Mouse (Mus musculus) liver, embryonic 14.5 days (tissue): ENCODE results near the gene Lztr1. TPM values are rescaled to one million over a fixed set of nuclear protein-coding genes. Genes with fewer than 3 reads are reported as not detected.
A peak's percentile ranks its signal among the peaks of the same experiment; 100 is the strongest.
"Not testable (repeated sequence)": the region's sequence is repeated elsewhere in the genome, so short reads cannot be mapped to it uniquely, and the experiment has no call there.

Experiments used
- ATAC-seq: fragments of 200-750 bp; cut with Nextera tagmentation; 2 replicates; pipeline ENCODE4 v1.8.0; 2017; ENCODE audit warnings: moderate number of reproducible peaks, mild to moderate bottlenecking, moderate library complexity; ENCODE audit not compliant: insufficient read depth
- DNase-seq, 3 experiments: peaks; one replicate each; pipeline ENCODE4 v3.0.0-alpha.2; 2012 to 2013; ENCODE audit warnings: low read depth in 3 of 3, low spot score in 3 of 3
- H3K27ac ChIP-seq: fragments of 300-500 bp; sonication (generic); 2 replicates; pipeline ENCODE4 v1.5.1; 2014; ENCODE audit warnings: moderate library complexity, mild to moderate bottlenecking, control low read depth, inconsistent platforms
- H3K27me3 ChIP-seq: fragments of 300-500 bp; sonication (generic); 2 replicates; pipeline ENCODE4 v1.6.1; 2014; ENCODE audit warnings: mild to moderate bottlenecking, low read length, moderate library complexity; ENCODE audit not compliant: control insufficient read depth, insufficient read depth
- H3K36me3 ChIP-seq: fragments of 300-500 bp; sonication (generic); replicated peaks from 2 replicates; pipeline ENCODE4 v1.6.1; 2014; ENCODE audit warnings: low read depth; ENCODE audit not compliant: control insufficient read depth, insufficient read depth
- H3K4me1 ChIP-seq, 2 experiments: fragments of 200-500 bp in 1 of 2; fragments of 300-500 bp in 1 of 2; sonication (generic) in 1 of 2; replicated peaks; 2 replicates each; pipeline ENCODE4 v1.6.1; 2012 to 2014; ENCODE audit warnings: antibody characterized with exemption in 1 of 2, inconsistent platforms in 1 of 2, low read length in 1 of 2; ENCODE audit not compliant: control insufficient read depth in 2 of 2, insufficient read depth in 2 of 2
- H3K4me2 ChIP-seq: fragments of 300-500 bp; sonication (generic); 2 replicates; pipeline ENCODE4 v1.6.1; 2014; ENCODE audit warnings: low read depth, mild to moderate bottlenecking, control low read depth, moderate library complexity
- H3K4me3 ChIP-seq, 2 experiments: fragments of 200-500 bp in 1 of 2; fragments of 300-500 bp in 1 of 2; sonication (generic) in 1 of 2; 2 replicates each; pipeline ENCODE4 v1.5.1; 2012 to 2014; ENCODE audit warnings: low read depth in 2 of 2, low read length in 2 of 2, mild to moderate bottlenecking in 2 of 2, control low read depth in 1 of 2, inconsistent platforms in 1 of 2, moderate library complexity in 1 of 2; ENCODE audit not compliant: insufficient read depth in 1 of 2
- H3K9ac ChIP-seq: fragments of 300-500 bp; sonication (generic); replicated peaks from 2 replicates; pipeline ENCODE4 v1.6.1; 2014; ENCODE audit warnings: mild to moderate bottlenecking, control low read depth, moderate library complexity
- H3K9me3 ChIP-seq: fragments of 300-500 bp; sonication (generic); 2 replicates; pipeline ENCODE4 v1.6.1; 2016; ENCODE audit warnings: low read length, mixed read lengths; ENCODE audit not compliant: control insufficient read depth
- CTCF ChIP-seq: IDR thresholded peaks from 2 replicates; pipeline ENCODE4 v1.5.1; 2016; ENCODE audit warnings: antibody characterized with exemption, low read depth, control low read depth
- EP300 ChIP-seq: IDR thresholded peaks from 2 replicates; pipeline ENCODE4 v1.6.1; 2016; ENCODE audit warnings: antibody characterized with exemption, low read depth
- WGBS: fragments of 180-500 bp; shearing (Covaris S2); extraction: QIAGEN DNeasy Blood & Tissue Kit; methylation state at CpG from one replicate; pipeline ENCODE4 v1.1.7; 2014; ENCODE audit not compliant: insufficient replicate concordance; 5-methylcytosine and 5-hydroxymethylcytosine counted together
- polyA plus RNA-seq, 2 experiments: library from polyadenylated mRNA; depleted of rRNA in 1 of 2; stranded (reverse) in 1 of 2; unstranded in 1 of 2; fragments of >200 nt; fragmentation: Nextera tagmentation in 1 of 2; extraction: Ambion mirVana in 1 of 2; gene quantifications; 2 replicates each; pipeline versions ENCODE4 v1.2.1 to v1.2.3; 2012 to 2014

The Lztr1 gene
- polyA plus RNA-seq, 2 experiments = 15.5 to 32.5 TPM

GRCm38 (mm10) chr16:17532676-17533329, 24.3 kb downstream of the Lztr1 start:
- DNase-seq (no peak), ATAC-seq (no peak)
- Histone ChIP-seq H3K4me1 (peaks cover 13 to 14% of the 10 kb centered on the region in 2 experiments), H3K36me3 (peaks cover 6% of the 10 kb centered on the region), H3K9ac (no peak overlapping the region), H3K9me3 (no peaks in the 10 kb centered on the region), H3K4me3 (no peak overlapping the region), H3K4me2 (no peak overlapping the region), H3K27me3 (no peaks in the 10 kb centered on the region), H3K27ac (no peak overlapping the region)
- TF ChIP-seq CTCF = no peak
- WGBS = 58% methylated on average over 14 of the region's 14 CpGs

- TF ChIP-seq EP300 (no peak), CTCF (no peak)
- Histone ChIP-seq H3K9me3 (no peaks in the 10 kb centered on the region), H3K27me3 (no peaks in the 10 kb centered on the region), H3K27ac (no peak overlapping the region), H3K4me1 (peaks cover 5 to 6% of the 10 kb centered on the region in 2 experiments), H3K4me2 (no peak overlapping the region), H3K4me3 (no peak overlapping the region), H3K36me3 (no peaks in the 10 kb centered on the region), H3K9ac (no peak overlapping the region)
- DNase-seq (no peak), ATAC-seq (no peak)
- 68% methylated on average over 3 of the region's 3 CpGs for WGBS
Measured at GRCm38 (mm10) chr16:17536584-17536983, 28.1 kb downstream of the Lztr1 start.

- Histone ChIP-seq H3K27ac (no peak overlapping the region), H3K9ac (no peak overlapping the region), H3K4me1 (no peaks in the 10 kb centered on the region), H3K27me3 (no peaks in the 10 kb centered on the region; the same call in 1 of the 2 replicates), H3K9me3 (no peaks in the 10 kb centered on the region; the same call in 1 of the 2 replicates), H3K36me3 (no peaks in the 10 kb centered on the region), H3K4me2 (no peak overlapping the region), H3K4me3 (no peak overlapping the region)
- WGBS = 44% methylated on average over 2 of the region's 2 CpGs
- ATAC-seq (no peak), DNase-seq (no peak)
- TF ChIP-seq CTCF = no peak
- no peak for TF ChIP-seq EP300
Measured at GRCm38 (mm10) chr16:17542632-17543031, 34.1 kb downstream of the Lztr1 start.

- H3K9me3 ChIP-seq = no peaks in the 10 kb centered on the region
- H3K36me3 ChIP-seq = no peaks in the 10 kb centered on the region
- H3K4me3 ChIP-seq = no peak overlapping the region
- no peak overlapping the region for H3K4me2 ChIP-seq
- no peak for DNase-seq
- WGBS = 57% methylated on average over 7 of the region's 7 CpGs
- ATAC-seq = no peak
- no peak overlapping the region for H3K27ac ChIP-seq
- TF ChIP-seq EP300 = no peak
- TF ChIP-seq CTCF = no peak
- H3K9ac ChIP-seq = no peak overlapping the region
- no peaks in the 10 kb centered on the region for H3K27me3 ChIP-seq
- peaks cover 21 to 23% of the 10 kb centered on the region in 2 experiments for H3K4me1 ChIP-seq
Measured at GRCm38 (mm10) chr16:17552837-17553236, 44.3 kb downstream of the Lztr1 start.

- Histone ChIP-seq H3K36me3 (no peaks in the 10 kb centered on the region), H3K4me1 (peaks cover 21 to 32% of the 10 kb centered on the region in 2 experiments), H3K4me3 (peak overlapping the region; percentile 3 to 50), H3K9ac (peak overlapping the region; percentile 52), H3K27me3 (no peaks in the 10 kb centered on the region), H3K9me3 (no peaks in the 10 kb centered on the region), H3K27ac (peak overlapping the region; percentile 76), H3K4me2 (peak overlapping the region; percentile 83)
- ATAC-seq (peak; percentile 87), DNase-seq (peak; percentile 72 to 76 (median 74))
- no peak for TF ChIP-seq EP300
- no peak for TF ChIP-seq CTCF
- WGBS = 11% methylated on average over 18 of the region's 18 CpGs
Measured at GRCm38 (mm10) chr16:17553910-17554685, 45.6 kb downstream of the Lztr1 start.

GRCm38 (mm10) chr16:17554702-17555101, 46.2 kb downstream of the Lztr1 start:
- H3K27me3 ChIP-seq, H3K9me3 ChIP-seq, H3K36me3 ChIP-seq: not testable (repeated sequence)
- H3K9ac ChIP-seq = peak overlapping the region; percentile 52
- H3K4me1 ChIP-seq = peaks cover 21 to 33% of the 10 kb centered on the region in 2 experiments
- peak; percentile 52 to 62 (median 58) for DNase-seq
- H3K4me3 ChIP-seq = peak overlapping the region in 1 of 2 experiments; percentile 50; a peak in 2 of 4 replicates
- H3K4me2 ChIP-seq = peak overlapping the region; percentile 83
- WGBS = 9% methylated on average over 4 of the region's 4 CpGs
- ATAC-seq = peak; percentile 66
- H3K27ac ChIP-seq = peak overlapping the region; percentile 76
